Mouse (Mus musculus) gastrocnemius, adult 18-20 months (tissue): Measurements from ENCODE around the gene Rhof. TPM values are rescaled to one million over a fixed set of nuclear protein-coding genes. Genes with fewer than 3 reads are reported as not detected.

Experiments
- DNase-seq: peaks from one replicate; pipeline ENCODE4 v3.0.0; 2021; ENCODE audit warnings: low spot score
- total RNA-seq, 2 experiments: library from RNA; stranded (reverse); gene quantifications; 2 replicates each; pipeline ENCODE4 v1.2.3; 2021

Gene Rhof
- total RNA-seq, 2 experiments from 2014 or later, result 0.09 to 0.24 TPM

DNA sequence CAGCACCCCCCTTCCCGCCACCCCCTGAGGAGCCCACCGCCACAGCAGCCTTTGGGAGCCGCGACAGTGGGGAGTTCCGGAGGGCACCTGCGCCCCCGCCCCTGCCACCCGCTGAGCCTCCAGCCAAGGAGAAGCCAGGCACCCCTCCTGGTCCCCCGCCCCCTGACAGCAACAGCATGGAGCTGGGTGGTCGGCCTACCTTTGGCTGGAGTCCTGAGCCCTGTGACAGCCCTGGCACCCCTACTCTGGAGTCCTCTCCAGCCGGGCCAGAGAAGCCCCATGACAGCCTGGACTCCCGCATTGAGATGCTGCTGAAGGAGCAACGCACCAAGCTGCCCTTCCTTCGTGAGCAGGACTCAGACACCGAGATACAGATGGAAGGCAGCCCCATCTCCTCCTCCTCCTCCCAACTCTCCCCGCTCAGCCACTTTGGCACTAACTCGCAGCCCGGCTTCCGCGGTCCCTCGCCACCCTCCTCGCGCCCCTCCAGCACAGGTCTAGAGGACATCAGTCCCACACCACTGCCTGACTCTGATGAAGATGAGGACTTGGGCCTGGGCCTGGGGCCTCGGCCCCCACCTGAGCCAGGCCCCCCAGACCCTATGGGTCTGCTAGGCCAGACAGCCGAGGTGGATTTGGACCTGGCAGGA, 15.7 kb upstream of the Rhof start:
- no peak for DNase-seq

DNA sequence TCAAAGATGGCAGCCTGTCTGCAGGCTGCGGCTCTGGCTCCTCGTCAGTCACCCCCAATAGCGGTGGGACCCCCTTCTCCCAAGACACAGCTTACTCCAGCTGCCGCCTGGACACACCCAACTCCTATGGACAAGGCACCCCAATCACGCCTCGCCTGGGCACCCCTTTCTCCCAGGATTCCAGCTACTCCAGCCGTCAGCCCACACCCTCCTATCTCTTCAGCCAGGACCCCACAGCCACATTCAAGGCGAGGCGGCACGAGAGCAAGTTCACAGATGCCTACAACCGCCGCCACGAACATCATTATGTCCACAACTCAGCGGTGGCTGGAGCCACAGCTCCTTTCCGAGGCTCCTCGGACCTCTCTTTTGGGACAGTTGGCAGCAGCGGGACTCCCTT, 15.1 kb upstream of the Rhof start:
- no peak for DNase-seq

DNA sequence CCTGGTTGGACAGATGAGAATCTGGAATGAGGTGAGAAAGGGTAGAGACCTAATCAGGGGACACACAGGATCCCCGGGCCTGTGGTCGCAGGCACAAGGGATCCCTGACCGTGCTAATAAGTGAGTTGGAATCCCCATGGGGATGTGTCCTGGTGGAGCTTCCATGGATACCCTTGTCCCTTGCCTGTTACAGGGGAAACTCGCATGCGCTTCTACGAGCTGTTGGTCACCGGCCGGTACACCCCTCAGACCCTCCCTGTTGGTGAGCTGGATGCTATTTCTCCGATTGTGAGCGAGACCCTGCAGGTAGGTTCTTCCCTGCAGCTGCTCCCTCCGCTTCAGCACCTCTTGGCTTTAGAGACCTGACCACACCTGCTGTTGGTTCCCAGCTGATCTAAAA, 13.9 kb upstream of the Rhof start:
- DNase-seq, result no peak

DNA sequence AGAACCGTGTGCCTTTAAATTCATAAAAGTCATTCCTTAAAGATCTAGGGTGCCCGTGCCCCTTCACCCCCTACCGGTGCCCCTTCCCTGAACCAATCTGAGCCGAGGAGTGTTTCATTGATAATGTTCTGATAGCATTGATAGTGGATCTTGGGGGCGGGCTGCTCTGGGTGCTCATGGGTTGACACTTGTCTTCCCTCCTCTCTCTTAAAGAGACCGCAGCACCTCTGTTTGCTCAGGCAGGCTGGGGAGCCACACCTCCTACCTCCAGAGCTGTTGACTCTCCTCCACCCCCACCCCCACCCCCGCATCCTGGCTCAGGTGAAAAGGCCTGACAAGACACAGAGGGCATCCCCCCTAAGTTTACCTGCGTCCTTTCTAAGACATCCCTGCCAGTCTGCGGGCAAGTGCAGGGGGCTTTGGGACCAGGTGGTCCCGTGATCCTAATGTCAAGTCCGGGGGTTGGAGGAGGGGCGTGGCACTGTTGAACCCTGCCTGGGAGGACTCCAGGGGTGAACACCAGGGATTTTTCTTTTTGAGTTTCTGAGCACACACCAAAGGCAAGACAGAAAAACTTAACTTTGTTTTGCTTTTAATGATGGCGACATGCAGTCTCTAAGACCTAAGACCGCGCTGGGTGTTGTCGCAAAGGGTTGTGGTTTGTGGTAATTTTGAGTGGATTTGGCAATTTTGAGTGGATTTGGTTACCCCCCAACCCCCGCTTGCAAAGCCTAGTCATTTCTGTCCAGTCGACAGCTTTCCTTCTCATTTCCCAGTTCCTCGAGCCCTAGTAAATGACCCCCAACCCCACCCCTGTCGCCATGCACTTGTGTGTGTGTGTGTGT, 12.5 kb upstream of the Rhof start:
- no peak for DNase-seq

DNA sequence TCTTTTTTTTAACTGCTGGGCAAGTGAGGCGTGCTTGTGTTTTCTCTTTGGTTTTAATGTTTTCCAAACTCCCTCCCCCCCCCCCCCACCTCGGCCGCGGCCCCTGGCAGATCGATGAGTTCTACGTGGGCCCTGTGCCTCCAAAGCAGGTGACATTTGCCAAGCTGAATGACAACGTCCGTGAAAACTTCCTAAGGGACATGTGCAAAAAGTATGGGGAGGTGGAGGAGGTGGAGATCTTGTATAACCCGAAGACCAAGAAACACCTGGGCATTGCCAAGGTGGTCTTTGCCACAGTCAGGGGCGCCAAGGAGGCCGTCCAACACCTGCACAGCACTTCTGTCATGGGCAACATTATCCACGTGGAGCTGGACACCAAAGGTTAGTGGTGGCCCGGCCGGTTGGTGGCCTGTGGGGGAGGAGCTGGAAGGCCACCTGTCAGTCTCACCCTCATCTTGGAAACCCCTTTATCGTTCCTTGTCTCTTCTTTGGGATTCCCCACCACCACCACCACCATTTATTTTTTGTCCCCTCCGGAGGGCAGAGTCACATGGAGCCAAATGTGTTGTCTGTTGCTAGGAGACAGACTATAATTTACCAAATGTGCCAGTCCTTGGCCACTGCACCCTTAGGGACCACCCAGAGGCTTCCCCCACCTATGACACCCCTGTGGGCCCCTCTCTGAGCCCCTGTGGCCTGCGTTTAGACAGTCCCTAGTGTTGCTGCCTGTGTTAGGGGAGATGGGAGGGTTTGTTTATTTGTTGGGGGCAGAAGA, 11.7 kb upstream of the Rhof start:
- DNase-seq, result no peak

DNA sequence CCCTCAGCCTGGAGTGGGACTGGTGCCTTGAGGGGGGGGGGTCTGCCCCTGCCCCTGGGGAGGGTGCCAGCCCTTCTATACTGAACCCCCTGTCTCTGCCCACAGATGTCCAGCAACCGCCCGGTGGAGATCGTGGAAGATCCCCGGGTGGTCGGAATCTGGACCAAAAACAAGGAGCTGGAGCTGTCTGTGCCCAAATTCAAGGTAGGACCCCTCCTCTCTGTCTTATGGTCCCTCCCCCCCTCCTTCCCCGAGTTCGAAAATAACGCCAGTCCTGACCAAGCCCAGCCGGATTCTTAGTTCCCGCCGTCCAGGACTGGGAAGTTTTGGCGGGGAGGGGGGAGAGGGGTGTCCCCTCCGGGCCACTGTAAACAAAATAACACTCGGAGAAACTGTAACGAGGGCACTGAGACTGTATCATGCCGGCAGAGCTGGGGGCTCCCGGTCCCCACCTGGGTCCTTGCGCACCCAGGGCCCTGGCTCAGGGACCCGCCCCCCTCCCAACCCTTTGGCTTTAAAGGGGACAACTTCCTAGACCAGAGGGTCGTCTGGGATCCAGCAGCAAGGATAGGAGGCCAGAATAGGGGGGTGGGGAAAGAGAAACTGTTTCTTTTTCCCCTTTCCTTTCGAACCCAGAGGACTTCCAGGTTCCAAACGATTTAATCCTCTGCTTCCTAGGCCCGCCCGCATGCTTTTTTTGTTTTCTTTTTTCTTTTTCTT, 10.9 kb upstream of the Rhof start:
- no peak for DNase-seq

DNA sequence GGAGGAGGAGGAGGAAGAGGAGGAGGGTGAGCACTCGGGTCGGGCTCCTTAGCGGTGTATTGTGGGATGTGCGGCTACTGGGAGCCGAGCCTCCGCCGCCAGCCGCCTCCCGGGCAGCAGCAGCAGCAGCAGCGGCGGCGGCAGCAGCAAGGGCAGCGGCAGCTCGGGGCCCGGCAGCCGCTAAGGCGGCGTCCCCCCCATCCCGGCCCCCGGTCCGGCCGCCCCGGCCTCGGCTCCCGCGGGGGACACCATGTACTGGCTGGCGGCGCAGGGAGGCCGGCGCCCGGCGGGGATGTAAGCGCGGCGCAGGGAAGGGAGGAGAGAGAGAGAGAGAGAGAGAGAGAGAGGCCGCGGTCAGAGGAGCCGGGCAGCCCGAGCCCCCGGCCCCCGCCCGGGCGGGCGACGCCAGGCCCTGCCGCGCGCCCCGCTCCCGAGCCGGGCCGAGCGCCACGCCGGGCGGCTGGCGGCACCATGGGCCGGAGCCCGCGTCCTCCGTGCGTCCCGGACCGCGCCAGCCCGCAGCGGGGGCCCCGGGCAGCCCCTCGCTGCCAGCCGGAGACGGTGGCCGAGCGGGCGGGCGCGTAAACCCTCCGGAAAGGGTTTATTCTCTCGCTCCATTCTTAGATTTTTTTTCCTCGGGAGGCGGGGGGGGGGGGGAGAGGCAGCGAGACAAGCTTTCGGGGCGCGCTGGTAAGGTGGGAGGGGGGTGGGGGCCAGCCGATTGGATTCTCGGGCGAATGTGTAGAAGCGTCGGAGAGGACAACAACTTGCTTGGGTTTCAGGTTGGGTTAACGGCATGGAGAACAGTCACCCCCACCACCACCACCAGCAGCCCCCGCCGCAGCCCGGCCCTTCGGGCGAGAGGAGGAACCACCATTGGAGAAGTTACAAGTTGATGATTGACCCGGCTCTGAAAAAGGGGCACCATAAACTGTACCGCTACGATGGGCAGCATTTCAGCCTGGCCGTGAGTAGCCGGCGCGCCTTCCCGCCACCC, 10.0 kb upstream of the Rhof start, which contains the start of gene Setd1b:
Gene Setd1b (plus strand): TSS at position 33 of the 997 bp plus-strand sequence.
- DNase-seq, result peak; percentile 61

DNA sequence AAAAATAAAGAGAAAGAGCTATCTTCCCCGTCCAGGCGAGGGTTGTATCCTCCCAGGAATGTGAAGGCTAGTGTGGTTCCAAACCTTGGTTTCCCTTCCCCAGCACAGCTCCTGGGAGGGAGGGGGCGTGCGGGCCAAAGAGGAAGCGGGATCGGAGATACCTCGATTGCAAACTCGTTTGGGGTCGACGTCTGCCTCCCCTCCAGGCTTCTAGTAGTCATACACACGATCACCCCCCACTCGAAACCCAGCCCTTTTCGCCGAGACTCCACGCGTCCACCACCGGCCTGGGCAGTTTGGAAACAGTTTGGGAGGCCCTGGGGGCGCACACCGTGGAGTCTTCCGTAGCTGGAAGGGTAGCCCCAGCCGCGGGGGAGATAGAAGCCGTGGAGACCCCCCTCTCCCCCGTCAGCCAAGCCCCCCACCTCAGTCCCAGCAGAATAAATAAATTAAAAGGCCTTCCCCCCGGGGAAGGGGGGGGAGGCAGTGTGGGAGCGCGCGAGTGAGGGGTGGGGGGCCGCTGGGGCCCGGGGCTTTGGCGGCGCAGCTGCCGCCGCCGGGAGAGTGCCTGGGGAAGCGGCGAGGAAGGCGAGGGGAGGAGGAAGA, 9.2 kb upstream of the Rhof start:
- DNase-seq, result no peak

DNA sequence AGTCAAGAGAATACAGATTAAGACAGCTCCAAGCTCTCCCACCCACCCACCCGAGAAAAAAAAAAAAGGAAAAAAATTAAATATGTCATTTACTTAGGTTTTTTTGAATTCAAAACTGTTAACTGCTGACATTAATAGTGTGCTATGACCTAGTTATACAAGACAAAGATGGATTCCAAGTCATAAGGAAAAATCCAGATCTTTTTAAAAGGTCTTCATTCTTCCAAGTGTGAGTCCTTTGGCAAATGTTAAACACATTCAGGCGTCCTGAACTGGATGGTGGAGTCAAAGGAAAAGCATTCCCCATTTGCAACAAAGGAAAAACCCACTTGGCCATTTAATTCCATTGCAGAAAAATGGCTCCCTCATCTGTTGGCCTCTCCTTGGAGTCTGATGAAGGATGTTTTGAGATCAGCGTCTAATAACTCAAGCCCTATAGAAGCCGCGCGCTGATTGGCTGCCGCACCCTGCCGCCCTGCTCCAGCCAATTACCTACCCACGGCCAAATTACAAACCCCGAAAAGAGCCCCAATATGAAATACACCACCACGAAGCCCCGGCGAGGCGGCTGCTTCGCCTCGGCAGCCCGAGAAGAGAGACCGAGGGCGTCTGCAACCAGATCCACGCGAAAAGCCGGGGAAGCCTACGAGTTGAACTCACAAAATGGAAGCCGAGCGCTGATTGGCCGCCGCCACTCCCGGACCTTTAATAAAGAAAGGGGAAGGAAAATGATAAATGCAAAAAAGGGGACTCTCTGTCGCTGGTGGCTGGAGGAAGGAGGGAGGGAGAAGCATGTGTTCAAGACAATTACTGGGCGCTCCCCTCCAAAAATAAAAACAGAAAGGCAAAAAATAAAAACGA, 8.4 kb upstream of the Rhof start:
- peak; percentile 92 for DNase-seq

DNA sequence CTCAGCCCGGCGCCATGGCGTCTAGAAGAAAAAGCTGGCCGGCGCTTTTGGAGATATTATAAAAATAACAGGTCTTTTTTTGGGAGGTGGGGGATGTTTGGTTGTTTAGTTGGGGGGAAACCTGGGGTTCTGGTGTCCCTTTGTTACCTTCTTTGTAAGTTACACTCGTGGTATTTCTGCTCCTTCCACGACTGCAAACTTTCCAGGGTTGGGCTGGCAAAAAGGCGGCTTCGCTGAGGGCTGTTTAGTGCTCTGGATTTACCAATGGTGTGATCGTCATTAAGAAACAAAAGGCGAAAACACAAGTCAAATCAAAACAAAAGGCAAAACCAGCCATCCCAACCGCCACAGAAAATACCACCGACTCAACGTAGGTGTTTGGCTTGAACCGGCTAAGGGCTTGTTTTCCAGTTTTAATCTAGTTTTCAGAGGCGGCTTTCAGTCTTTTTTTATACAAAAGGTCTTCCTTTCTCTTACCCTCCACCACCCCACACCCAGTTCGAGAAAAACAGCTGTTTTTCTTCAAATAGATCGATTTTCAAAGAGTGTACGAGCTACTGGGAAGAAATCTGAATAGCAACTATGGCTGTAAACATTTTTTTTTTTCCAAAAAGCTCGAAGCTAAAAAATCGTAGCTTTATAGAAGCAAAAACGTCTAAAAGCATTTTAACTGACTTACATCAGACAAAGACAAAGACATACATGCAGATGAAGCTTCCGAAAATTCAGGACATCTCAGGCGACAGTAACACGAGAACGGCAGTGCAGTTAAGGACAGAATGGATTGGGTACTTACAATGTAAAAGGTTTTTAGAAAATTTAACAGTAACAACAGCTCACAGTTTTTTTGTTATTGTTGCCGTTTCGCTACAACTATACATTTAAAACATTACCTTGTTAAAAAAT, 7.5 kb upstream of the Rhof start:
- no peak for DNase-seq

DNA sequence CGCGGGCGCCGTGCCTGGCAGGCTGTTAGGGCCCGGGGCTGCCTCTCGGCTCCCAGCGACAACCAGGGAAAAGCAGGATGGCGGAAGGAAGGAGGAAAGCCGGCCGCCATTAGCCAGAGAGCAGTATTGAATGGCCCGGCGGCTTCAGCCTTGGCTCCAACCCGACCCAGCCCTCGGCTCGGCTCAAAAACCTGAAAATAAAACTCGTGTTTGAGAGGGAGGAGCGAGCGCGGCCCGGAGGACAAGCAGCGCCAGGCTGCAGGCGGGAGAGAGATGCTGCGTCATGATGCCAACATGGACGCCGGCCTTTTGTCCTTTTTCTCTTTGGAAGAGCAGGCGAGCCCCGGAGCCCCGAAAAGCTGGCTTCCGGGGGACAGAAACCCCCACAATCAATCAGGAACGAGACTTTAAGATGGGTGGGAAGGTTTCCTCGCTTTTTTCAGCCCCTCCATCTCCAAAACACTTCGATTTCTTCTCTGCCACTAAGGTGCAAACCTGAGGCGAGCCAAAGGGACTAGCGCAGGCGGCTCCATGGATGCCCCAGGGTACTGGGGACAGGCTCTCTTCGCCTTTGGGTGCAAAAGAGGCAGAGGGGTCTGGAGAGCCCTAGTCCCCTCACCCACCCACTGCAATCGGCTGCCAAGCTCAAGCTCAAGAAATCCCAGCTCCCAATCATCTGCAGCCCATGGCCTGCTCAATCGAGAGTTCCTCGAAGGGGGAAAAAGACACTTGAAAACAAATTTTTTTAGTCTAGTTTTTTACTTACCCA, 6.6 kb upstream of the Rhof start:
- DNase-seq, result peak; percentile 92

DNA sequence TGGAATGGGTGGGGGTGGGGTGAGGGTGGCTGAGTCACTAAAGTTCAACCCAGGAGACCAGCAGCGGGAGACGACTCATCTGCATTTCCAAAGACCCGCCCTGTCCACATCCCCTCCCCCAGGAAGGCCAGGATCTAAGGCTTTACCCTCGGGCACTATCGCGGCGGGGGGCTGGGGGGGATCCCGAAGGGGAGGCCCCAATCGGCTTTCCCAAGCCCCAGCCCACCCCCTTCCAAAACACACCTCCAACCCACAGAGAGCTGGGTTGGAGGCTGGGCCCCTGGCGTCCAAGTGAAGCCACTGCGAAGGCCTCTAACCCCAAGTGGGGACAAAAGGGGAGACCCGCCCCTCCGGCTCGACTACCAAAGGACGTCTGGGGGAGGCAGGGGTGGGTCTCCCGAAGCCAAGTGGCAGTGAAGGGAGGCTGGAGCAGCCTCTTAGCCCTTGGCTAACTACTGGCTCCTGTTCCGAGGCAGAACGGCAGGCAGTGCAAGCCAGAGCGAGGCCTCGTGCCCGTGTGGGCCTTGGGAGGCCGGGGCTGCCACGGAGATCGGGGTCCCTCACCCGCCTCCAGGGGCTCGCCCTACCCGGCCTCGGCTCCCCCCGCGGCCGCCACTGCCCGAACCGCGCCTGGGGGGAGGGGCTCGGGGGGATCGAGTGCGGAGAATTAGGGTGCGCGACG, 5.9 kb upstream of the Rhof start:
- DNase-seq, result peak; percentile 74

DNA sequence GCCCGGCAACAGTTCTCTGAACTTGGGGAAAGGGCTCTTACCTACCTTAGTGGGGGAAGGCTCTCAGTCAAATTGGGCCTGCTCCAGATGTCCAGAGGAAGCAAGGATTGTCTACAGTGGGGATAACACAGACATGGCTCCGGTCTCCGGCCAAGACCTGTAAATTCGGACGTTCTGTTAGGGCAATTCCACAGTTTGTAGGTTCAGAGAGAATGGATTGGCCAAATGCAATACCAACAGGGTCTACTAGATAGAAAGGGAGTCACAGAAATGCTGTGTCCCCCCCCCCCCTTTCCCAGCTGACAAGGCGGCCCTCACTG, 5.4 kb upstream of the Rhof start:
- no peak for DNase-seq

DNA sequence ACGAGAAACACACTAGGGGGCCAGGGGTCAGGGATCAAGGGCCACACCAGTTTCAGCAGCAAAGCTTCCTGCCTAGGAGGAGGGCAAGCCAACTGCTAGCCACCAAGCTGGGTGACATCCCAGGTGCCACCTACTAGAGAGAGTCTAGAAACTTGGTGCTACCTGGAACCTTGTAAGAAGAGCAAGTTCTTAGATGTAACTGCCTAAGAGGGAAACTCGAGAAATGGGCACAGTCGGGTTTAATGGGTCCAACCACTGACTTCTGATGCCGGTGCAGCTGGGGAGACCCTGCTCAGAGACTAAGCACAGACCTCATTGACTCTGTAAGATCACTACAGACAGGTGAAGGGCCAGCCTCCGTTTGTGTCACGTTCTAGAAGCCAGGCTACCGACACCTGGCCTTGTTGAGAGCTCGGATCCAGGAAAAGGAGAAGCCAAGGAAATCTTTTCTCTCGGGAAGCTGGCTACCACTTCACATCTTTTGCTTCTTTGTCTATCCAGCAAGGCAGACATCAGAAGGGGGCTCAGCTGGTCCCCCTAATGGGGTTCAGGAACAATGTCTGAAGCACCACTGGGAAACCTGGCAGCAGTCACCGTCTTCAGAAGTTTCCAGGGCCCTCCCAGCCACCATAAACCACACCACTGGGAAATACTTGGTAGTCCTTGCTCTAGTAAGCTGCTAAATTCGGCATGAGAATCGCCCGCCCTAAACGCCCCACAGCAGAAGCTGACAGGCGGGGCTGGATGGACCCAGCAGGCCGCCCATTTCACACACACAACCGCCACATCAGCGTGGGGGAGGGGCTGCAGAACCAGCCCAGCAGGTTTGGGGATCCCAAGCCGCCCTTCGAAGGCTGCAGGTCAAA, 4.8 kb upstream of the Rhof start:
- peak; percentile 91 for DNase-seq

DNA sequence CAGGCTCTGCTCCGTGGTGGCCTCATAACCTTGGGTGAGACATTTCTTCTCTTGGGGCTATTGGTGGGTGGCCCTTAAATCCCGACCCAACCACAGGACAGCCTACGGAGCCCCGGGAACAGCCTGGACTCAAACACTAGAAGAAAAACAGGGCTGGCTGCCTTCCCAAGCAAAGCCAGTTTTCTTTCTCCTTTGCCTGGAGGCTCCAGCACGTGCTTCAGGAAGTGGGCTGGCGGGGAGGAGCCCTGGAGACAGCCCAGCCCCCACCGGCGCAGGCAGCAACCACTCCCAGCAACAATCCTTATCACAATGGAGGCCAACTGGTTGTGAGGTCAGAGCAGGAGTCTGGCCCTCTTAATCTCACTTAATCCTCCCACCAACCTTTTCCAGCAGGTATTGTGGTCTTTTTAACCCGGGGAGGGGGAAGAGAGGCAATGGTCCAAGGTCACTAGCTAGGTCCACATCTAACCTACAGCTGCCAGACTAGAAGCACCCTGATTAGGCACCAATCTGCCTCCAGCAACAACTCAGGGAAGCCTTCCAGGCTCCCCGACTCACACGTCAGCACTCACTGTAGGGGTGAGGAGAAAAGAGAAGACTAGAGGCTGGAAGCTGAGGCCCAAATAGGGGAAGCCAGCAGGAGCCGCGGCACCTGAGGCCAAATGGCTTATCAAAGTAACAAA, 4.0 kb upstream of the Rhof start:
- DNase-seq, result peak; percentile 92
